Mouse (Mus musculus) hindbrain, embryonic 14.5 days (tissue): Measurements from ENCODE around the gene Pgbd1. TPM values are rescaled to one million over a fixed set of nuclear protein-coding genes. Genes with fewer than 3 reads are reported as not detected.
A peak's percentile ranks its signal among the peaks of the same experiment; 100 is the strongest.
"Not testable (repeated sequence)": the region's sequence is repeated elsewhere in the genome, so short reads cannot be mapped to it uniquely, and the experiment has no call there.

Experiments
- ATAC-seq: fragments of 200-750 bp; cut with Nextera tagmentation; 2 replicates; pipeline ENCODE4 v1.8.0; 2017; ENCODE audit warnings: moderate number of reproducible peaks, mild to moderate bottlenecking, moderate TSS enrichment, moderate library complexity; ENCODE audit not compliant: low FRiP score
- DNase-seq: peaks from one replicate; pipeline ENCODE4 v3.0.0-alpha.2; 2015; ENCODE audit warnings: low spot score
- H3K27ac ChIP-seq: fragments of 300-500 bp; sonication (generic); 2 replicates; pipeline ENCODE4 v1.5.1; 2014; ENCODE audit warnings: mild to moderate bottlenecking, moderate library complexity
- H3K27me3 ChIP-seq: fragments of 300-500 bp; sonication (generic); 2 replicates; pipeline ENCODE4 v1.6.1; 2014; ENCODE audit warnings: mild to moderate bottlenecking, low read length, mixed read lengths; ENCODE audit not compliant: control insufficient read depth, insufficient read depth
- H3K36me3 ChIP-seq: fragments of 300-500 bp; sonication (generic); replicated peaks from 2 replicates; pipeline ENCODE4 v1.6.1; 2014; ENCODE audit not compliant: control insufficient read depth, insufficient read depth
- H3K4me1 ChIP-seq: fragments of 300-500 bp; sonication (generic); replicated peaks from 2 replicates; pipeline ENCODE4 v1.6.1; 2014; ENCODE audit warnings: antibody characterized with exemption, low read length, mixed read lengths; ENCODE audit not compliant: control insufficient read depth, insufficient read depth
- H3K4me2 ChIP-seq: fragments of 300-500 bp; sonication (generic); replicated peaks from 2 replicates; pipeline ENCODE4 v1.6.1; 2014; ENCODE audit warnings: mild to moderate bottlenecking, moderate library complexity
- H3K4me3 ChIP-seq: fragments of 300-500 bp; sonication (generic); replicated peaks from 2 replicates; pipeline ENCODE4 v1.5.1; 2014; ENCODE audit warnings: mild to moderate bottlenecking, low read length
- H3K9ac ChIP-seq: fragments of 300-500 bp; sonication (generic); 2 replicates; pipeline ENCODE4 v1.6.1; 2014
- H3K9me3 ChIP-seq: fragments of 300-500 bp; sonication (generic); 2 replicates; pipeline ENCODE4 v1.6.1; 2016; ENCODE audit warnings: low read length; ENCODE audit not compliant: control insufficient read depth
- WGBS: fragments of 180-500 bp; shearing (Covaris S2); extraction: QIAGEN DNeasy Blood & Tissue Kit; methylation state at CpG from one replicate; pipeline ENCODE4 v1.1.7; 2014; 5-methylcytosine and 5-hydroxymethylcytosine counted together
- polyA plus RNA-seq: library from polyadenylated mRNA; unstranded; fragments of >200 nt; fragmentation: Nextera tagmentation; extraction: Ambion mirVana; gene quantifications from 2 replicates; pipeline ENCODE4 v1.2.1, GENCODE M21; 2014

Pgbd1 gene
- polyA plus RNA-seq: 3.3 and 3.7 TPM in 2 replicates

DNA sequence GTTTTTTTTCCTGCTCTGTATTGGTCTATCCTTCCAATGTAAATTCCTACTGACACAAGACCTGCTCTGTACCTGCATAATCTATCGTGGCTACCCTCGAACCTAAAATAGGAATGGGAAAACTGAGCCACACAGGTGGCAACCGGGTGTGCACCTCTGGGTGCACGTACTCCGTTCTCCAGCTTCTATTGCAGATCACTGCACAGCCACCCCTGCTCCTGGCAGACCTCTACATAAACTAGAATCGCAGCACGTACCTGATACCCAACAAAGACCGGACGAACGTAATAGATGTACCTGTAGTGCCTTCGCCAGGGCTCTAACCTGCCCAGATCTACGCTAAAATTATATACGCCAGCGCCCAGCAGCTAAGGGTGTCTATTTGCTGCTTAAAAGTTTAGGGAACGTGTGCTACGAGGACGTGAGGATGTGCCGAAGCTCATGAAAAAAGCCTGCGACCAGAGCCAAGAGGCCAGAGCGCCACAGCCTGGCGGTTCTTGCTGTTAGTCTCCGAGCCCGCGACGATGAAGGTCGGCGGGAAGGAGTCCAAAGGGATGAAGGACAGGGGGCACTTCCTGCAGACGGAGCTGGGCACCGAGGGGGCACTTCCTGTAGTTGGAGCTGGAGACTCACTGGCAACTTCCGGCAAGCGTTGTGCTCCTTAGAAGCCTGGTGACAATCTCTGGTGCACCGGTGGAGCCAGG, at the start of gene Pgbd1:
Gene Pgbd1, minus strand, starts transcription at position 556 of the 704 bp plus-strand sequence.
- no peaks in the 10 kb centered on the region for H3K9me3 ChIP-seq
- peak; percentile 94 for ATAC-seq
- H3K36me3 ChIP-seq: peaks cover 32% of the 10 kb centered on the region

DNA sequence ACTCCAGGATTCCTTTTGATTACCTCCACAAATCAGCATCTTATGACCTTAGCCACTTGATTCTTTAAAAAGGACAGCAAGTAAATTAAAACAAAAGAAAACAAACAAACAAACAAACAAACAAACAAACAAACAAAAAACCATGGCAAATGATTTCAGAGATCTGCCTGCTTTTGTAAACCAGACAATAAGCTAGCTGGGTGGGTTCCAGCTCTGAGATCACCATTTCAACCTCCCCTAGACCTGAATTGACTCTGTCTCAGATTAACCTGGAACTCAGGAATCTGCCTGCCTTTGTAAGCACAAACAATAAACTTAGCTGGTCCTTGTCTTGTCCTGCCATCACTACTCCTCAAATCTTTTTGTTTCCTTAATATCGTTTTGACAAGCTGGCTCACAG, 46.0 kb upstream of the Pgbd1 start:
- Histone ChIP-seq H3K27ac (no peak overlapping the region), H3K9me3 (no peaks in the 10 kb centered on the region), H3K4me2 (no peak overlapping the region), H3K36me3 (peaks cover 29% of the 10 kb centered on the region), H3K27me3 (no peaks in the 10 kb centered on the region), H3K4me3 (no peak overlapping the region), H3K4me1 (no peaks in the 10 kb centered on the region), H3K9ac (no peak overlapping the region)
- no peak for DNase-seq
- ATAC-seq: no peak
- 98% methylated on average over 1 of the region's 1 CpGs for WGBS

More for the DNA sequence above, at the start of gene Pgbd1:
- peaks cover 13% of the 10 kb centered on the region for H3K4me1 ChIP-seq
- H3K9ac ChIP-seq: peak within 1 kb of the TSS; percentile 71
- under 1% methylated on average over 32 of the region's 32 CpGs for WGBS
- H3K4me2 ChIP-seq: peak within 1 kb of the TSS; percentile 83
- H3K27me3 ChIP-seq: no peaks in the 10 kb centered on the region
- H3K27ac ChIP-seq: peak within 1 kb of the TSS; percentile 69
- H3K4me3 ChIP-seq: peak within 1 kb of the TSS; percentile 43
- peak; percentile 79 for DNase-seq

DNA sequence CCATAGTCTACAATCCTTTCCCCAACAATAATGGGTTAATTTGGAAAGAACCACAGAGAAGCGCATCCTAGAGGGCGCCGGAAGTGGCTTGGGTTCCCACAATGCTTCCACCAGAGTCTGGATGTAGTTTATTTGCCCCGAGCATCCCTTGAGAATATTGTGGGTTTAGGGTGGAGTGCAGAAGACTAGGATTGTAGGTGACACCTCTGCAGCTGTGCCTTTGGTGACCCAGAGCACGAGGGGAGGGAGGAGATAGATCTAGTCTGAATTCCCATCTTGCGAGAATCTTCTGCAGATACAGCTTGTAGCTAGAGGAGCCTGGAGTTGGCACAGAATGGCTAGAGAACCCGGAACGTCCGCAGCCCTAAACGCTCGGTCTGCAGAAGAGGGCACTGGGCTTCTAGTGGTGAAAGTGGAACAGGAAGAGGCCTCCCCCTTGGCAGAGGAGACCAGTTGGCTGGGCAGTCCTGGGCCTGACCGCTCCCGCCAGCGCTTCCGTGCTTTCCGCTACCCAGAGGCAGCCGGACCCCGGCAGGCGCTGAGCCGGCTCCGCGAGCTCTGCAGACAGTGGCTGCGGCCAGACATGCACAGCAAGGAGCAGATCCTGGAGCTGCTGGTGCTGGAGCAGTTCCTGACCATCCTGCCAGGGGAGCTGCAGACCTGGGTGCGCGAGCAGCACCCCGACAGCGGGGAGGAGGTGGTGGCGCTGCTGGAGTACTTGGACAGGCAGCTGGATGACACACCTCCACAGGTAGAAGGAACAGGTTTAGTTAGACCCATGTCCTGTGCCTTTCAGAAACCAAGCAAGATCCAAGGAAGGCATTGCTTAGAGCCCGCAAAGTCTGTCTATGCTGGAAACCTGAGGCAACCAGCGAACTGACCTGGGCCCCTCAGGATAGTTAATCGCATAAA, 38.2 kb upstream of the Pgbd1 start, which contains the start of the genes Zkscan4 and Gm10065:
Gene Zkscan4, plus strand, starts transcription at position 149 of the 912 bp plus-strand sequence.
Gene Gm10065, minus strand, starts transcription at position 683 of the 912 bp plus-strand sequence.
- peak within 1 kb of the TSS; percentile 61 for H3K4me2 ChIP-seq
- 3% methylated on average over 22 of the region's 31 CpGs for WGBS
- DNase-seq: peak; percentile 88

DNA sequence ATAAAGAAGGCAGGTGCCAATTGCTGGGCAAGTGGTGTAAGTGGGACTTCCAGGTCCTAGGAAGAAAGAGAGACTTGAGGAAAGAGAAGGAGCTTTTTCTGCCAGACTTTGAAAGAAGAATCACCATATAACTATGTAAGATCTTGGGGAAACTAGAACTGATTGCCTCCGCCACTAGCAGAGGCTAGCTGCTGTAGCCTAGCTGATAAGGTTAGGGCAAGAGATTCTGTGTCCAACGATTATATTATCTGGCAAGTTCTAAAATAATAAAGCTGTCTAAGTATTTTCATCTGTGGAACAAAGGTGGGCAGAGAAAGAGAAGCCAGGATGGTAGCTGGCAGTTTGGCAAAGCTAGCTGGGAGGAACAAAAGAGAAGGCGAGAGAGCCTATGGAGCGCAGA, 31.6 kb upstream of the Pgbd1 start:
- H3K4me3 ChIP-seq: no peak overlapping the region
- H3K4me2 ChIP-seq: no peak overlapping the region
- ATAC-seq (no peak), DNase-seq (no peak)
- no peaks in the 10 kb centered on the region for H3K9me3 ChIP-seq
- no peaks in the 10 kb centered on the region for H3K27me3 ChIP-seq
- no peaks in the 10 kb centered on the region for H3K36me3 ChIP-seq
- 0 out of 2 replicates have a peak, but pooled peaks cover 5% of the 10 kb centered on the region for H3K4me1 ChIP-seq
- 29% methylated on average over 4 of the region's 4 CpGs for WGBS
- H3K9ac ChIP-seq: no peak overlapping the region
- no peak overlapping the region for H3K27ac ChIP-seq

More for the DNA sequence above, 38.2 kb upstream of the Pgbd1 start, which contains the start of the genes Zkscan4 and Gm10065:
- not testable (repeated sequence) for H3K36me3 ChIP-seq, H3K9me3 ChIP-seq, H3K27me3 ChIP-seq
- H3K9ac ChIP-seq: peak within 1 kb of the TSS; percentile 75
- peaks cover 20% of the 10 kb centered on the region for H3K4me1 ChIP-seq
- peak within 1 kb of the TSS; percentile 87 for H3K27ac ChIP-seq
- ATAC-seq: peak; percentile 89
- peak within 1 kb of the TSS; percentile 53 for H3K4me3 ChIP-seq

DNA sequence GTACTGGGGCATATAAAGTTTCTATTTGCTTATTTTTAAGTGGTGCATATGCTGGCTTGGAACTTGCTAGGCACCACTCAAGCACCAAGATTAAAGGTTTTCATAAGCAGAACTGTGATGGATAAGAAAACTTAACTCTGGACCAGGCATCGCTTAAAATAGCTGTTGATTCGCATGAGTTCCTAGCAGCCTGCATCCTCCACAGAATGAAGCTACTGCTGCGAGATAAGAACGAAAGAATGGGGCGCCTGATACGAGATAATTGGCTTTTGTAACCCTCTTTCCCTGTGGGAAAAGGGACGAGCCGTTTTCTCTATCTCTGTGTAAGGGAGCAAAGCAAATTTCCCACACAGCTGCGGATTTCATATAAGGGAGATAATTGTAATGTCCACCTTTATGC, 28.2 kb upstream of the Pgbd1 start:
- Histone ChIP-seq H3K27me3 (no peaks in the 10 kb centered on the region; the same call in 1 of the 2 replicates), H3K27ac (no peak overlapping the region), H3K4me3 (no peak overlapping the region), H3K4me2 (peak overlapping the region; percentile 82), H3K9ac (no peak overlapping the region), H3K4me1 (0 out of 2 replicates have a peak, but pooled peaks cover 5% of the 10 kb centered on the region), H3K9me3 (no peaks in the 10 kb centered on the region), H3K36me3 (no peaks in the 10 kb centered on the region)
- no peak for ATAC-seq
- DNase-seq: no peak
- 25% methylated on average over 9 of the region's 9 CpGs for WGBS

DNA sequence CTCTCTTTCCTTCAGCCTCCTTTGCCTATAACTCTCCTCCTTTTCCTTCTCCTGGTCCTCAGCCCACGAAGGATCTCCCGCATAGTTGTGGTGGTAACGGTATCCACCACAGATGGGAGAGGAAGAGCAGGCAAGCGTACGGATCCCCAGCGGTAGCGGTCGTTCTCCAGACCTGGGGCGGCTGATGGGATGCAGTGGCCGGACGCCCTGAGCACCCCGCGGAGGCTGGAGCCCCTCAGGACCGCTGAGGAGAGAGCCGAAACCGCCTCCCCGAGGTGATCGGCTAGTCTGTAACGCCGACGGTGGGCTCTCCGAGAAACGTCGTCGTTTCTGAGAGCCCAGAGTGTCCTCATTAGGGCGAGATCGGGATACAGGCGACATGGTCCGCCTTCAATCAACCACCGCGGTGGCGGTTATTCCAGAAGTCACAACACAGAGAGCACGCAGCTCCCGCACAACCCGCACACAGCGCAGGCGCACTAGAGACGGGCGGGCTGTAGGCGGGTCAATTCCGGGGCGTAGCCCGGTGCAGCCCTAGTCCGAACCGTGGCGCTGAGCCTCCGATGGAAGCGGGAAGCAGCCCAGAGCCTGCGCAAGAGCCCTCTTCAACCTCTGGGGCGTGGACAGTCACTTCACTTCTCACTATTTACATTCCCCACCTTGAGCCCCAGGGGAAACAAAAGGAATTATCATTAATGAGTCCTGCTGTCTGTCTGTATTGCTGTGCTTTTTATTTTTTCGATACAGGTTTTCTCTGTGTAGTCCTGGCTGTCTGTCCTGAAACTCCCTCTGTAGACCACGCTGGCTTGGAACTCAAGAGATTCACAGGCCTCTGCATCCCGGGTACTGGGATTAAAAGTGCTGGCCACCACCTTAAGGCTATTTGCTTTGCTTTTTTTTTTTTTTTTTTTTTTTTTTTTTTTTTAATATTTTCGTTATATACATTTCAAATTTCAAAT, 27.5 kb upstream of the Pgbd1 start, which contains the start of gene Nkapl:
Gene Nkapl, minus strand, starts transcription at position 449 of the 959 bp plus-strand sequence.
- H3K9me3 ChIP-seq: no peaks in the 10 kb centered on the region
- no peaks in the 10 kb centered on the region for H3K36me3 ChIP-seq
- H3K4me3 ChIP-seq: peak within 1 kb of the TSS; percentile 53
- peak within 1 kb of the TSS; percentile 82 for H3K4me2 ChIP-seq
- ATAC-seq (peak; percentile 99), DNase-seq (peak; percentile 89)
- H3K4me1 ChIP-seq: 0 out of 2 replicates have a peak, but pooled peaks cover 5% of the 10 kb centered on the region
- 1% methylated on average over 54 of the region's 54 CpGs for WGBS
- H3K9ac ChIP-seq: peak within 1 kb of the TSS; percentile 76
- no peaks in the 10 kb centered on the region; the same call in 1 of the 2 replicates for H3K27me3 ChIP-seq
- H3K27ac ChIP-seq: peak within 1 kb of the TSS; percentile 68

DNA sequence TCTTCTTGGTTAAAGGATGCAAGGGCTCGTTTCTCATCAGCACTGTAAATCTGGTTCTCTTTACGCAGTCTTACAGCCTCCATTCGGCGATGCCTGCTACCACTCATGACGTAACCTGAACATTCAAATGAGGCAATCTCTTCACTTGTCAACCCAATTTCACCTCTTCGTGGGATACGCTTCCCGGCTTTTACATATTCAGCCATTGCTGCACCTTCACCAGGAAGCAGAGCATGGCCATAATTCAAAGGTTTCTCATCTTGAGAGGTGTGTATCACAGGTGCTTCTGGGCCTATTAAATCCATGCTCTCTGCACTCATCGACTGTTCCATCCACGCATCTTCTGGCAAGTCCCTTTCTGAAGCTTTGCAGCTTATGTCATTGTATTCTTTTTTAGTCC, 26.5 kb upstream of the Pgbd1 start:
- peak overlapping the region; percentile 53; the same call in 1 of the 2 replicates for H3K4me3 ChIP-seq
- H3K9ac ChIP-seq: no peak overlapping the region
- no peak for ATAC-seq
- no peaks in the 10 kb centered on the region for H3K36me3 ChIP-seq
- no peak overlapping the region for H3K27ac ChIP-seq
- DNase-seq: no peak
- 0 out of 2 replicates have a peak overlapping the region, but pooled peaks have one; percentile 82 for H3K4me2 ChIP-seq
- H3K27me3 ChIP-seq: no peaks in the 10 kb centered on the region; the same call in 1 of the 2 replicates
- no peaks in the 10 kb centered on the region for H3K9me3 ChIP-seq
- 0 out of 2 replicates have a peak, but pooled peaks cover 5% of the 10 kb centered on the region for H3K4me1 ChIP-seq
- 88% methylated on average over 10 of the region's 10 CpGs for WGBS

DNA sequence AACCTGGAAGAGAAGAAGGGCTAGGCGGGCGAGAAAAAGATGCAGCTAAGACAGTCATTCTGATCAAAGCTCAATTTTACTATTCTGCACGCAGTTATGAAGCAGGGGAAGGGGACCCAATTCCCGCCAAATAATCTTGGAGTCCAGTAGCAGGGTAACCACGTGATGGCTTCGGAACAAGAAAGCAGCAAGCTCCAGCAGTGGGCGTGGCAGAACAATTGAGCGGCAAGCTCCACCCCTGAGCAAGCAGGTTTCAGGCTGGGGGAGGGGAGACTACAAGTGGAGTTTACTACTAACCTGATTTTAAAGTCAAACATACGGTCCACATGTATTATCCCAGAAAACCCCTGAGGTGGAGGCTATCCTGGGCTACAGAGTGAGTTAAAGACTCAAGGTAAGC, 21.7 kb upstream of the Pgbd1 start:
- not testable (repeated sequence) for H3K4me2 ChIP-seq, H3K27me3 ChIP-seq, ATAC-seq, H3K36me3 ChIP-seq, H3K4me1 ChIP-seq, H3K27ac ChIP-seq, H3K9me3 ChIP-seq, H3K9ac ChIP-seq, H3K4me3 ChIP-seq, DNase-seq
- WGBS: 55% methylated on average over 9 of the region's 9 CpGs
